Mouse (Mus musculus) liver, adult 2 months (tissue): ENCODE measurements at regions not wholly inside any gene's neighbourhood (a gene's known extent, or its start where the extent isn't known, plus 50 kb on each side); places are given as distances from the start of the nearest gene placed in this dataset.
"Not testable (repeated sequence)": the region's sequence is repeated elsewhere in the genome, so short reads cannot be mapped to it uniquely, and the experiment has no call there.

Experiments
- DNase-seq: peaks from one replicate; pipeline ENCODE4 v3.0.0-alpha.2; 2011; ENCODE audit warnings: low read depth, low spot score; ENCODE audit errors: extremely low read depth
- H3K27ac ChIP-seq: fragments of 200-500 bp; replicated peaks from 2 replicates; pipeline ENCODE4 v1.5.1; 2012; ENCODE audit warnings: low read depth, mild to moderate bottlenecking, control low read depth, inconsistent platforms, low read length; ENCODE audit not compliant: insufficient read depth
- H3K27me3 ChIP-seq: fragments of 200-500 bp; 2 replicates; pipeline ENCODE4 v1.6.1; 2012; ENCODE audit warnings: mild to moderate bottlenecking, moderate library complexity, low read length, inconsistent platforms; ENCODE audit not compliant: control insufficient read depth, insufficient read depth
- H3K36me3 ChIP-seq: fragments of 200-500 bp; 2 replicates; pipeline ENCODE4 v1.6.1; 2012; ENCODE audit warnings: low read length, inconsistent platforms; ENCODE audit not compliant: control insufficient read depth, insufficient read depth
- H3K4me1 ChIP-seq: fragments of 200-500 bp; 2 replicates; pipeline ENCODE4 v1.6.1; 2011; ENCODE audit warnings: low read length; ENCODE audit not compliant: control insufficient read depth, insufficient read depth
- H3K4me3 ChIP-seq: fragments of 200-500 bp; 2 replicates; pipeline ENCODE4 v1.5.1; 2011; ENCODE audit warnings: low read depth, mild to moderate bottlenecking, control low read depth, low read length, moderate library complexity; ENCODE audit not compliant: insufficient read depth
- H3K79me2 ChIP-seq: fragments of 200-500 bp; 2 replicates; pipeline ENCODE4 v1.6.1; 2012; ENCODE audit warnings: inconsistent platforms, mild to moderate bottlenecking, low read length, moderate library complexity; ENCODE audit not compliant: control insufficient read depth, insufficient read depth
- H3K9ac ChIP-seq: fragments of 200-500 bp; 2 replicates; pipeline ENCODE4 v1.6.1; 2012; ENCODE audit warnings: low read depth, mild to moderate bottlenecking, control low read depth, inconsistent platforms, low read length
- CTCF ChIP-seq: fragments of 200-500 bp; IDR thresholded peaks from 2 replicates; pipeline ENCODE4 v1.5.1; 2011; ENCODE audit warnings: low read depth, low read length, control low read depth
- POLR2A ChIP-seq: fragments of 200-500 bp; IDR thresholded peaks from 2 replicates; pipeline ENCODE4 v1.6.1; 2011; ENCODE audit warnings: low read length, control low read depth; ENCODE audit not compliant: insufficient read depth; ENCODE audit errors: extremely low read depth
- WGBS: fragments of 180-500 bp; shearing (Covaris S2); methylation state at CpG from one replicate; pipeline ENCODE4 v1.1.7; 2018; 5-methylcytosine and 5-hydroxymethylcytosine counted together

- Histone ChIP-seq H3K4me3 (no peak overlapping the region), H3K27ac (no peak overlapping the region), H3K27me3 (no peaks in the 10 kb centered on the region), H3K36me3 (no peaks in the 10 kb centered on the region), H3K9ac (no peak overlapping the region), H3K79me2 (no peaks in the 10 kb centered on the region), H3K4me1 (no peaks in the 10 kb centered on the region)
- 90% methylated on average over 22 of the region's 22 CpGs for WGBS
- TF ChIP-seq CTCF (no peak), POLR2A (no peak)
- no peak for DNase-seq
These were observed 223.2 kb downstream of the Dact1 start for GRCm38 (mm10) chr12:71532708-71533450.

GRCm38 (mm10) chr12:71533701-71534100 lies 224.0 kb downstream of the Dact1 start:
- WGBS: 91% methylated on average over 9 of the region's 9 CpGs
- Histone ChIP-seq H3K4me1 (no peaks in the 10 kb centered on the region), H3K9ac (no peak overlapping the region), H3K27ac (no peak overlapping the region), H3K79me2 (no peaks in the 10 kb centered on the region), H3K27me3 (no peaks in the 10 kb centered on the region), H3K4me3 (no peak overlapping the region), H3K36me3 (no peaks in the 10 kb centered on the region)
- DNase-seq: no peak
- TF ChIP-seq CTCF (no peak), POLR2A (no peak)

GRCm38 (mm10) chr12:71534199-71534598 lies 224.5 kb downstream of the Dact1 start:
- Histone ChIP-seq H3K4me3 (no peak overlapping the region), H3K4me1 (no peaks in the 10 kb centered on the region), H3K79me2 (no peaks in the 10 kb centered on the region), H3K9ac (no peak overlapping the region), H3K27ac (no peak overlapping the region), H3K27me3 (no peaks in the 10 kb centered on the region), H3K36me3 (no peaks in the 10 kb centered on the region; the same call in 1 of the 2 replicates)
- no peak for DNase-seq
- TF ChIP-seq CTCF: no peak
- TF ChIP-seq POLR2A: no peak
- 82% methylated on average over 4 of the region's 4 CpGs for WGBS

- Histone ChIP-seq H3K27me3 (no peaks in the 10 kb centered on the region), H3K36me3 (no peaks in the 10 kb centered on the region; the same call in none of the 2 replicates), H3K27ac (no peak overlapping the region), H3K4me1 (no peaks in the 10 kb centered on the region), H3K4me3 (no peak overlapping the region), H3K79me2 (no peaks in the 10 kb centered on the region), H3K9ac (no peak overlapping the region)
- TF ChIP-seq CTCF (no peak), POLR2A (no peak)
- 95% methylated on average over 6 of the region's 6 CpGs for WGBS
- no peak for DNase-seq
These were observed 225.6 kb downstream of the Dact1 start for GRCm38 (mm10) chr12:71535251-71535650.

- not testable (repeated sequence) for H3K4me1 ChIP-seq, H3K79me2 ChIP-seq, H3K4me3 ChIP-seq, DNase-seq, H3K27me3 ChIP-seq, H3K9ac ChIP-seq, H3K27ac ChIP-seq, H3K36me3 ChIP-seq
- 47% methylated on average over 3 of the region's 3 CpGs for WGBS
These were observed 226.1 kb downstream of the Dact1 start for GRCm38 (mm10) chr12:71535831-71536230.

- no peaks in the 10 kb centered on the region for H3K79me2 ChIP-seq
- no peaks in the 10 kb centered on the region for H3K4me1 ChIP-seq
- no peaks in the 10 kb centered on the region; the same call in none of the 2 replicates for H3K36me3 ChIP-seq
- H3K4me3 ChIP-seq: no peak overlapping the region
- H3K27me3 ChIP-seq: no peaks in the 10 kb centered on the region
- TF ChIP-seq CTCF: no peak
- H3K9ac ChIP-seq: no peak overlapping the region
- no peak overlapping the region for H3K27ac ChIP-seq
- WGBS: 62% methylated on average over 7 of the region's 7 CpGs
- no peak for DNase-seq
These were observed 229.0 kb downstream of the Dact1 start for GRCm38 (mm10) chr12:71538691-71539090.
